Mouse (Mus musculus): ENCODE measurements around the gene Bcl2l10.
"Not testable (repeated sequence)": the region's sequence is repeated elsewhere in the genome, so short reads cannot be mapped to it uniquely, and the experiment has no call there.

Bcl2l10 gene

DNA sequence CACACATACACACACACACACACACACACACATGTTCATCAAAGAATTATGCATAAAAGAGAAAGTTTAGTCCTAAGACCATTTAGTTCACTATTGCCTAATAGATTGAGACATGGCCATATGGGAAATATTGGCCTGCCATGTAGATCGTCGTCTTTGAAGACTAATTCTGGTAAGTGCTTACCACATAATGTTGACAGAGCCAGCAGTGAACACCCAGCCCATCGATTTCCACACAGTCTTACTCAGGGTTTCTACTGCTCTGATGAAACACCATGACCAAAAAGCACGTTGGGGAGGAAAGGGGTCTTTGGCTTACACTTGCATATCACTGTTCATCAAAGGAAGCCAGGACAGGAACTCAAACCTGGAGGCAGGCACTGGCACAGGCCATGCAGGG, 5.1 kb upstream of the Bcl2l10 start:
- no peak for DNase-seq (ENCODE audit: extremely low read depth, low read depth)

DNA sequence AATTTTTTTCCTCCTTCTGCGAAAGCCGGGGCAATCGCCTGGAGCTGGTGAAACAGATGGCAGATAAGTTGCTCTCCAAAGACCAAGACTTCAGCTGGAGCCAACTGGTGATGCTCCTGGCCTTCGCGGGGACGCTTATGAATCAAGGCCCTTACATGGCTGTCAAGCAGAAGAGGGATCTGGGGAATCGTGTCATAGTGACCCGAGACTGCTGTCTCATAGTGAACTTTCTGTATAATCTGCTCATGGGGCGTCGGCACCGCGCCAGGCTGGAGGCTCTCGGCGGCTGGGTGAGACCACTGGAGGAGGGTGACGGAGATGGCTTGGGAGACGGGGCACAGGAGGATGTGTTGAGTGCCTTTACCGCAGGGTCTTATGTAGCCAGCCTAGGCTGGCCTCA, 508 bp downstream of the Bcl2l10 start:
- no peak for DNase-seq (ENCODE audit: extremely low read depth, low read depth)

DNA sequence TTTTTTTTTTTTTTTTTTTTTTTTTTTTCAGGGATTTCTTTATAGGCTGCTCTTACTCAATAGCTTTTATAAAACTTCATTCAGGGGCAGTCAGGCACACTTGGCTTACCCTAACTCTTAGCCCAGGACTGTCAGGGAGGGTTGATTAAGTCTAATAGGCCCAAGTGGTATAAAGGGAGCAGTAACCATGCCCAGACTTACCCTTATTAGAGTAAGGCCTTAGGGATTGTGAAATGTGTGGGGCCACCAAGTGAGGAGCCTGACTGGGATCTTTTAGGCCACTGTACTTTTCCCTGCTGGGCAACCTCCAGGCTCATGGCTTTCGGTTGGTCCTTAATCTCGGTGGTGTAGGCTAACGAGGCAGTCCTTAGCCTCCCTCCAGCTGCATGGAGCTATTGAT, 1.1 kb downstream of the Bcl2l10 start:
- no peak for DNase-seq (ENCODE audit: extremely low read depth, low read depth)

DNA sequence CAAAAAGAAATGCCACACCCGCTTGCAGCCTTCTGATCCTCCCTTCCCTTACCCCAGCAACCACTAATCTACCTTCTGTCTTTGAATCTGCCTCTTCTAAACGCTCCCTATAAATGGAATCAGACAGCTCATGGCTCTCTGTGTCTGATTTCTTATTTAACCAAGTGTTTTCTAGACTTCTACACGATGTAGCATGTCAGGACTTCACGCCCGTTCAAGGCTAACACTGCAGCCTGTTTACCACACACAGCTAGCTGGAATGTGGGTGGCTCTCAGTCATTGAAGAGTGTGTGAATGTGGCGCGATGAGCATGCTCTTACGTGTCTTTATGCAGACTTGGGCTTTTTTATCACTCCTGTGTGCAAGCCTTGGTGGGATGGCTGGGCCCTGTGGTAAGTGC, 5.5 kb downstream of the Bcl2l10 start:
- no peak for DNase-seq (ENCODE audit: extremely low read depth, low read depth)

DNA sequence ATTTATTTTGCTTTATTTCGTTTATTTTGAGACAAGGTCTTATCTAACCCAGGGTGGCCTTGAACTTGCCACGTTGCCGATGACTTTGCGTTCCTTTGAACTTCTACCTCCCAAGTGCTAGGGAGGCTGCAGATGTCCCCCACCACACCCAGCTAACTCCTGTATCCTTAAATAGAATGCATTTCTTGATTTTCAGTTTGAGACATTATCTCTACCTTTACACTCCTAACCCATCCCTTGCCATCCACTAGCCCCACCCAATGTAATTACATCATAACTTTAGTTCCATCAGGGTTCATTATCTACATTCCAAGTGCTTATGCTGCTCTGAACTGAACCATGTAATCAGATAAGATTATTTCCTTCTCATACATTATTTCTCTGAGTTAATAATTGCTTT, 8.2 kb downstream of the Bcl2l10 start:
- DNase-seq (ENCODE audit: extremely low read depth, low read depth): no peak

DNA sequence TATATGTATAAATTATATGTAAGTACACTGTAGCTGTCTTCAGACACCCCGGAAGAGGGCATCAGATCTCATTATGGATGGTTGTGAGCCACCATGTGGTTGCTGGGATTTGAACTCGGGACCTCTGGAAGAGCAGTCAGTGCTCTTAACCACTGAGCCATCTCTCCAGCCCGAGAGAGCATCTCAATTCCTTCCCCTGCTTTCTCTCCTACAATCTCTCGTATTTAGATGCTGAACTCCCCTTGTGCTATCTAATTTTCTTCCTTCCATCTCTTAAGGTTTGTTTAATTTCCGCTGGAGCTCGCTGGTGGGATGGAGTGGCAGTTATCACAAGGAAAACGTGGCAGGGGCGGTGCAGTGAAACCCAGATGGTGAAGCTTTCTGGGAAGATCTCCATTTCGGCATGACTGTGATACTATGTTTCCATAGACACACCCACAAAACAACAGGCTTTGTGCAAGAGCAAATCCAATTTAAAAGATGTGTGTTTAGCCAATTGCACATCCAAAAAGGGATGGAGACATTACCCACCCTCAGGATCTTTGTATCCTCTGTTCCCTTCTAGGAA, 9.6 kb downstream of the Bcl2l10 start:
- DNase-seq (ENCODE audit: extremely low read depth, low read depth): no peak

DNA sequence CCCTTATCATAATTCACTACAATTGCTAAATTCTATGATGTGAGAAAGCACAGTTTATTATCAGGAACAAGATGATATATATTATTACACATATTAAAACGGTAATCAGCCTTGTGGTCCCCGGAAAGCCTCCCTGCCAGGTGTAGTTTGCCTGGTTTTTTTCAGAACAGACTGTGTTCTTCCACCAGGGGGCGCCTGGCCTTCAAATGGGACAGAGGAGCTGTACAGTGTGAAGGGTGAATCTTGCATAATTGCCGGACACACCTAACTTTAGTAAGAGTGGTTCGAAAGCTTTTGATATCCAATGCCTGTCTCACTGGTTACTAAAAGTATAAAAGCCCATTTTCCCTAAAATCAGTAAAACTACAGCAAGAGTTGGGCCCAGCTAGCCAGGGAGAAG, 14.1 kb downstream of the Bcl2l10 start:
- DNase-seq (ENCODE audit: extremely low read depth, low read depth): peak; percentile 33

DNA sequence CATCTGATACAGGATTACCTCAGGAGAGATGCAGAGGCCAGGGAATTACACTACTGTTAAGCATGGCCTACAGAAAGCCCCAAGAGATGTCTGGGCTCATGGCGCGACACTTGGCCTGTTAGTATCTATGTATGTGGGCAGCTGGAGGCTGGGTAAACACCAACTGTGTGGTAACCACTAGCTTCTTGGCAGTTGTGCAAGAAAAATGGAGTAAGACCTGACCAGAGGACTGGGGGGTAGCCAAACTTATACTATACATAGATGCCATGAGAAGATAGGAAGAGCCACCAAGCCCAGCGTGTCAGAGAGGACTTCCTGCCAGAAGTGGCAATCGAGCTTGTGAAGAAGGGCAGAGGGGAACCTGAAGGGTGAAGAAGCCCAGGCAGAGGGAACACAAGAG, 14.6 kb downstream of the Bcl2l10 start:
- DNase-seq (ENCODE audit: extremely low read depth, low read depth): no peak

DNA sequence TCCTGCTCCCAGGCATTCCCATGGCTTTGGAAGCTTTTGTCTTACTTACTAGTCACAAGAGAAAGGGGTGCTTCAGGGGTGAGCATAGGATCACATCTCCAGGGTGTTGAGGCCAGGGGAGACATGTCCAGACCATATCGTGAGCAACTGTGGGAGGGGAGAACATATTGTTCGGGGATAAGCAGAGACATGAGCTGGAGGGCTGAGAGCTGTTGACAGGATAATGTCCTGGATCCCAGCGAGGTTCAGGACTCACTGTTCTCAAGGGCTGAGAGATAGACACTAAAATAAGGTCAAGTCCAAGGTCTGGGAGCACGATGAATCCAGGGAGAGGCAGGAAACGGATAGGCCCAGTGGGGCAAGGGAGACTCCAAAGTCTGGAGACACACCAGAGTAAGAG, 15.4 kb downstream of the Bcl2l10 start:
- no peak for DNase-seq (ENCODE audit: extremely low read depth, low read depth)

DNA sequence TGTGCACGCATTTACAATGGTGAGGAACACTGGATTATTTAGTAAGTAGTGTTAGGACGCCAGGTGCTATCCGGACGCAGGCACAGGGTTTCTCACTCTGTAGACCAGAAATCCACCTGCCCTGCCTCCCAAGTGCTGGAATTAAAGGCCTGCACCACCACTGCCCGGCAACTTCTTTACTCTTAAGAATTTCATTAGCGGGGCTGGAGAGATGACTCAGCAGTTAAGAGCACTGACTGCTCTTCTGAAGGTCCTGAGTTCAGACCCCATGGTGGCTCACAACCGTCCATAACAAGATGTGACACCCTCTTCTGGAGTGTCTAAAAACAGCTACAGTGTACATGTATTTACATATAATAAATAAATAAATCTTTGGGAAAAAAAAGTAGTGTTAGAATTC, 16.1 kb downstream of the Bcl2l10 start:
- DNase-seq (ENCODE audit: extremely low read depth, low read depth): not testable (repeated sequence)

DNA sequence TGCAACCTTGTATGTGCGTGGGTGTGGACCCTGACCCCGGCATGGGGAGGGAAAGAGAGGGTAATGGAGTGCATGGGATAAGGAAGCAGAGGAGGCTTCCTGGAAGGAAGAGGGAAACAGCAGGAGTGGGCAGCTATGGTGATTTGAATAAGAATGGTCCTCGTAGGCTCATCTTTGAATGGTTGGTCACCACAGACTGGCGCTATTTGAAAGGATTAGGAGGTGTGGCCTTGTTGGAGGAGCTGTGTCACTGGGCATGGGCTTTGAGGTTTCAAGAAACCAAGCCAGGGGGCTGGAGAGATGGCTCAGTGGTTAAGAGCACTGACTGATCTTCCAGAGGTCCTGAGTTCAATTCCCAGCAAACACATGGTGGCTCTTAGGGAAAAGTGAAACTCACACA, 17.6 kb downstream of the Bcl2l10 start:
- DNase-seq (ENCODE audit: extremely low read depth, low read depth): no peak

DNA sequence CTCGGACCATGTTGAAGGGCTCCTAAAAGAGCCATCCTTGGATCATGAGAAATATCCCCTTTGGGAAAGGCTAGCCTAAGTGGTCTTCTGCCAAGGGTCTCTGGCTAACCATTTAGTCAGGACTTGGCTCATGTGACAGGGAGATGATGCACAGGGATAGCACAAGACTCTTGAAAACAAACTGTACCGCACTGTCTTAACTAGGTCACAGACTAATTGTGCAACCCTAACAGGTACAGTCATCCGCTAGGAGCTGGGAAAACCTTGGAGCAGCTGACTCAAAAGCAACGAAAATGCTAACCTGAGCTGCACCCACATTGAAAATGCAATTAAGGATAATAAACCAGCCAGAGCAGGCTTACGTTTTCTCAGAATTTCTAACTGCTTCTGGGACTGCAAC, 18.6 kb downstream of the Bcl2l10 start:
- DNase-seq (ENCODE audit: extremely low read depth, low read depth): no peak

DNA sequence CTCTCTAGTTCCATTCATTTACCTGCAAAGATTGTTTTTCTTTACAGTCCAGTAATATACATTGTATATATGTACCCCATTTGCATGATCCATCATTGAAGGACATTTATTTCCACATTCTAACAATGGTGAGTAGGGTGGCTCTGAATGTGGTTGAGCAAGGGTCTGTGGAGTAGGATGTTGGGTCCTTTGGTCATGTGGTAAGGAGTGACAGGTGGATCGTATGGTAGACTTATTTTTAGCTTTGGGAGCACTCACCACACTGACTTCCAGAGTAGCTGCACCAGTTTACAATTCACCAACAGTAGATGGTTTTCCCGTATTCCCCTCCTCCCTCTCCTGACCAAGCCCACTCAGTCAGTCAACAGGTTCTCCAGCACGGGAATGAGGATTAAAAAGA, 21.2 kb downstream of the Bcl2l10 start:
- no peak for DNase-seq (ENCODE audit: extremely low read depth, low read depth)

DNA sequence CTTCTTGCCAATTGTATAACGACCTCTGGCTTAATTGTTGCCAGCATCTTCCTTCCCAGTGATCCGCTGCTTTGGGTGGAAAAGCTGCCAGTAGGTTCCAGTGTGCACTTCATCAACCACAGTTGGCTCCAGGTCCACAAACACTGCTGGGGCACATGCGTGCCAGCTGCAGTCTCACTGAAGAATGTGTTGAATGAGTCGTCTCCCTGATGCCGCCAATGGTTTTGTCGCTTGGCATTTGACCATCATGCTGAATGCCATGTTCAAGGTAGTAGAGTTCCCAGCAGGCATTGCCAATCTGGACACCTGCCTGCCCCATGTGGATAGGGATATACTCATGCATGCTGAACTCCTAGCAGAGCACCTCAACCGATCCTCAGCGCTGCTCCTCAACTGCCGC, 28.0 kb downstream of the Bcl2l10 start:
- no peak for DNase-seq (ENCODE audit: extremely low read depth, low read depth)

DNA sequence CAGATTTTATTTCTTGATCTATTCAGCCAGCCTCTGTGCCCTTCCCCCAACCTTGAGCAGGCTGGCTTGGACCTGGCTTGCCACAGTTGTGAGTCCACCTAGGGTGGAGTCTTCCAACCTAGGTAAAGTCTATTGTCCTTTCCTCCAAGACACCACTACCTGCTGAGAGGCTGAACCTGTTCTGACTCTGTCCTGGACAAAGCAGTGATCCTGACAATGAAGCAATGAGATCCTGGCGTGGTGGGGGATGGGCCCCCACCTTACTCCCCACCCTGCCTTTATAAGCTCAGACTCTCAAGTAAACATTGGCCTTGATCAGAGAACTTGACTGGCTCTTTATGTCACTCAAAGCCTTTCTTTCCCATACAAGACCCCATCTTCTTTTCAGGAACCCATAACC, 28.9 kb downstream of the Bcl2l10 start:
- DNase-seq (ENCODE audit: extremely low read depth, low read depth): no peak

DNA sequence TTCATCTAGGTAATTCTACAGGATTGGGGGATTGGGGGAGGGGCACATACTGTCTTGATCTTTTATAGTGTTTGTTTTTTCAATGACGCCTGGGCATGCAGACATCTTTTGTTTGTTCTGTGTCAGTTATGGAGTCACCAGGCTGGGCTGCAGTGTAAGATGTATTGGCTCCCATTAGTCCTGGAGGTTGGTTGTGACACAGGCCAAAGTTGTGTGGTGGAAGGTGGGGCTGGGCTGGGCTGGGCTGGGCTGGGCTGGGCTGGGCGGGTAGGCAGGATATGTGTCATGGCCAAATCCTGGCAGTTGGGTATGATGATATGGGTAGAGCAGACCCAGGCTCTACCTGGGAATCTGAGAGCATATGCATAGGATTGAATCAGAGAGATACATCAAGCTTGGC, 31.2 kb downstream of the Bcl2l10 start:
- no peak for DNase-seq (ENCODE audit: extremely low read depth, low read depth)

DNA sequence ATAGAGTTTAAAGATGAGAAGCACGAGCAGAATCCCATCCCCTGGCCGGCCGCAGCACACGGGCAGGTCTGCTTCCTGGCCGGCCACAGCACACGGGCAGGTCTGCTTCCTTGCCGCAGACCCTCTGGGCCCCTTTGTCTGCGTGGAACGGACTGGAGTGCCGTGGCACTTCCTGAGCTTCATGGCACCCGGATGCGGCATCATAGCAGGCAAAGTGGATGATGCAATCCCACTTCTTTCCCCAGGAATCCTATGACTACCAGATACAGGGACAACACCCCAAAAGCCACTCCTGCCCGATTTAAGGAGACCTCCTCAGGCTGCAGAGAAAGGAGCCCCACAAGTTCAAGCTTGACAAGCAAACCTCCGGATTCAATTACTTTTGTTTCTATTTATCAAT, 35.3 kb downstream of the Bcl2l10 start:
- DNase-seq (ENCODE audit: extremely low read depth, low read depth): no peak

DNA sequence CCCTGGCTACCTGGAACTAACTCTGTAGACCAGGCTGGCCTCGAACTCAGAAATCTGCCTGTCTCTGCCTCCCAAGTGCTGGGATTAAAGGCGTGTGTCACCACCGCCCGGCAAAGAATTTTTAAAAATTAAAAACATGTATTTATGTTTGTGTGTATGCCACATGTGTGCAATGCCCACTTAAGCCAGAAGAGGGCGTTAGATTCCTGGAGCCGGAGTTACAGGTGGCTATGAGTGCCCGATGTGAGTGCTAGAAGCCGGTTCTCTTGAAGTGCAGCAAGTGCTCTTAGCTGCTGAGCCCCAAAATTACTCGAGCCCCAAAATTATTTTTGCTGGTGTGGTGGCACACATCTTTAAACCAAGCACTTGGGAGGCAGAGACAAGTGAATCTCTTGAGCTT, 36.2 kb downstream of the Bcl2l10 start:
- DNase-seq (ENCODE audit: extremely low read depth, low read depth): peak; percentile 14

DNA sequence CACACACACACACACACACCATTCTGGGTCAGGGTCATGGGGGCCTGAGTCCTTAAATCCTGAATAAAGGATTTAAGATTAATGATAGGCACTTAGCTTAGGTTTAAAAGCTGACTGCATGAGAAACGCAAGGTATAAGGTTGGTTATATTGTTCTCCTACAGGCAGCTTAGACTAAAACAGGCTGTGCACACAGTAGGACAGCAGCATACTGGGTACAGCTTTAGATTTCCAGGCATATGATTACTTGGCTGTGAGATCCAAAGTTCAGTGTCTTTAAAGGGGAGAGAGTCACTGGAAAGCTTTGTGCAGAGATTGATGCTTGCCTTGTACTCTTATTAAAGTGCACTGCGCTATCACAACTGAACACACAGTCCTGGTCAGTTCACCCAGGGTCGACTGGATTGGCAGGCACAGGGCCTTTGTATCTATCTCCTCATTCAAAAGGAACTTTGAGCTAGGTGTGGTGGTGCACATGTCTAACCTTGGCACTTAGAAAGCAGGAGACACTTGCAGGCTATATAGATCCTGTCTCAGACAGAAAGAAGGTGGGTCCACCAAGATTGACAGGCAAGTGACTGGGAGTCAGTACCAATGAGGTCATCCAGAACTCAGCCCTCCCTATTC, 36.9 kb downstream of the Bcl2l10 start:
- DNase-seq (ENCODE audit: extremely low read depth, low read depth): no peak

DNA sequence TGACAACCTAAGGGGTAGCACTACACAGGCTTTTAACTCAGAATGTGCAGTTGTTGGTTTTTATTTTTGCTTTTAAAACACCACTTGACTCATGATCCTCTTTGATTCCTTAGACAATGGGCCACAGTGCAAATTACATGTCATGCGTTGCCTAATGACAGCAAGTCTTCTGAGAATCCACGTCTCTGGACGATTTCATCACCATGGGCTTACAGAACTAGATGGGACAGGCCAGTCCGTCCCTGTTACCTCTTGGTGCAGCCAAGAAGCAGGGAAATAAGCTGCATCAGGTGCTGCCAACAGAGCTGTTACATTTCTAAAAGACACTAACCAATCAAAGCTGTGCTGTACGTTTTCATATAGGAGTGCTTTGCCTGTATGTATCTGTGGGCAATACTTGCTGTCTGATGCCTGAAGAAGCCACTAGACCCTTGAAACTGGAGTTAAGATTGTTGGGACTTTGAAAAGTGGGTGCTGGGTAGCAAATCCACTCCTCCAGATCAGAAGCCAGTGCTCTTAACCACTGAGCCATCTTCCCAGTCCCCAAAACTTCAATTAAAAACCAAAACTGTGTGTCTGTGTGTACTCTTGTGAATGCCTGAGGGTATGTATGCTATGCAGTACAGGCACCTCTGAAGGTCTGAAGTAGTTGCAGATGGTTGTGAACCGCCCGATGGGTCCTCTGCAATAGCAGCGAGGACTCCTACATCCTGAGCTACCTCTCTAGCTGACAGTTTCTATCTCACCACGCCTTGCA, 37.8 kb downstream of the Bcl2l10 start:
- no peak for DNase-seq (ENCODE audit: extremely low read depth, low read depth)

DNA sequence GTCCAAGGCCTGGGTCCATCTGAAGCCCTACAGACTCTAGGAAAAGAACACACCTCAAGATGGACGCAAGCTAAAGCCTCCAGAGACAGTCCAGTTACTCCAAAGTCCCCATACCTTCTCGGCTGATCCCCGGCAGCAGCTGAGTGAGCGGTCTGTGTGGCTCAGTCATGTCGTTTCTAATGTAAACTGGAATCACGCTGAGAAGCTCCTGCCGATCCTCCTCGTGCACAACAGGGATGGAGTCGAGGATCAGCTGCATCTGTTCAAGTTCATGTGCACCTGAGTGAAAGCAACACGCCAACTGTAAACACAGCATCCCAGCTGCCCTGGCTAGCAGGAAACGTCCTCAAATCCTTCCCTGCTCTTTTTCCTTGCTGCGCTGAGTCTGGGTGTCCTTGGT, 45.7 kb downstream of the Bcl2l10 start:
- DNase-seq (ENCODE audit: extremely low read depth, low read depth): no peak

DNA sequence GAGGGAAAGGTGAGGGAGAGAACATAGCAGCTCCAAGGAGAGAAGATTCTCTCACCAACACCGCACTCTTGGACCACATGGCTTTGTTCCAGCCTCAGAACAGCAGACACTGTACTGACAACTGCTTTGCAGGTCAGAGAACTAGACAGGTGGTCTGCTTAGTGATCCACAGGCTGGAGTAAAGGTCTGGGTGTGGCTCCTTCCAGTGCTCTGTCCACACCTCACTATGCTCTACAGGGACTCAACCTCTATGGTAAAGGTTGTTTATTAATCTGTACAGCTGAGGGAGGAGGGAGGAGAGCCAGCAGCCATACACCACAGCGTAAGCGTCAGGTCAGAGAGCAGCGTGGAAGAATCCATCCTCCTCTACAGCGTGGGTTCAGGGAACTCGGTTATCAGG, 48.4 kb downstream of the Bcl2l10 start:
- no peak for DNase-seq (ENCODE audit: extremely low read depth, low read depth)

DNA sequence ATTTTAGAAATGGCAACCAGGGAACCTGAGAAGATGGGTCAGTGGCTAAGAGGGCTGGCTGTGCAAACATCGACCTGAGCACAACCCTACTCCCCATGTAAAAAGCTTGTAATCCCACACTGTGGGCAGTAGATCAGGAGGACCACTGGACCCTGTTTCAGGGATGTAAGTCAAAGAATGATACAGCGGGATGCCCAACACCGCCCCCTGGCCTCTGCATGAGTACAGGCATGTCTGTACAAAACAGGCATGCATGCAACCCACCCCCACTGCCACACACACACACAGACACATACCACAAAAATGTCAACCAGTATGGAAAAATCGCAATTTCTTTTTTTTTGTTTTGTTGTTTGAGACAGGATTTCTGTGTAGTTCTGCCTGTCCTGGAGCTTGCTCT, 51.5 kb downstream of the Bcl2l10 start:
- no peak for DNase-seq (ENCODE audit: extremely low read depth, low read depth)
